Mouse (Mus musculus) heart, postnatal 14 days (tissue): ENCODE measurements around the gene Ilvbl. TPM values are rescaled to one million over a fixed set of nuclear protein-coding genes. Genes with fewer than 3 reads are reported as not detected.
"Not testable (repeated sequence)": the region's sequence is repeated elsewhere in the genome, so short reads cannot be mapped to it uniquely, and the experiment has no call there.

ENCODE experiments used
- DNase-seq, 2 experiments: peaks; one replicate each; pipeline ENCODE4 v3.0.0; 2021 to 2022
- intact Hi-C: fragments of 180-260 bp; cut with DNase I; formaldehyde crosslinking; loops from one replicate; pipeline ENCODE4 v1.15.1; 2025
- microRNA-seq, 2 experiments: library from miRNA; unstranded; fragments of <30 nt; microRNA quantifications; one replicate each; pipeline ENCODE4 v1.2.0; 2021 to 2022
- total RNA-seq, 2 experiments: library from RNA; stranded (reverse); gene quantifications; 2 replicates each; pipeline ENCODE4 v1.2.3; 2021

Ilvbl gene
- total RNA-seq, 2 experiments from 2014 or later: 44.4 to 45.9 TPM

- intact Hi-C loops: no loop called here
- DNase-seq: no peak
These were observed 15.1 kb downstream of the Ilvbl start for GRCm38 (mm10) chr10:78589291-78589690.

DNA sequence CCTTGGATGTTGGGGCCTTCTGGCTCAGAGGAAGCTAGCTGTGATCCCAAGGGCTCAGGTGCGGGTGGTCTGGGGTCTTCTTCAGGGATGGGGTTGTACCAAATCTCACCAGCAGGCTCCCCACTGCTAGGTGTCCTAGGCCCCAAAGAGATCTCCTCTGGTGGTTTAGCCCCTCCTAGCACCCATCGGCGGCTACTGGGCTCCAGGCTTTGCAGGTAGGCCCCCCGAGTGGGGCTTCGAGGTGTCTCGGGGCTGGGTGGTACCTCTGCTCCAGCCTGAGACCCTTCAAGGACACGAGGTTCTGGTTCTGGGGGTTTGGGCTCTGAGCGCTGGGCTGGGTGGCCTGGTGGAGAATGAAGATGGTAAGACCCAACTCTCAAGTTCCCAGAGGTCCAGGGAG lies 15.8 kb downstream of the Ilvbl start:
- intact Hi-C loops: no loop called here
- DNase-seq: no peak

- DNase-seq: peak; percentile 22 to 42
- intact Hi-C loops: loop anchor here (1.0 kb wide), 1 partner anchor 15 kb away; no protein-coding TSS in a partner anchor
These were observed 16.6 kb downstream of the Ilvbl start for GRCm38 (mm10) chr10:78590744-78591143.

GRCm38 (mm10) chr10:78591406-78592328 lies 17.5 kb downstream of the Ilvbl start, which contains the start of gene Syde1:
Gene Syde1 (minus strand): TSS chr10:78591964.
- intact Hi-C loops: loop anchor here (1.0 kb wide), 1 partner anchor 16 kb away; no protein-coding TSS in a partner anchor
- DNase-seq: peak; percentile 72 to 74

GRCm38 (mm10) chr10:78592856-78593379 lies 18.8 kb downstream of the Ilvbl start:
- DNase-seq: no peak
- intact Hi-C loops: no loop called here

- DNase-seq: no peak
- intact Hi-C loops: no loop called here
These were observed 19.6 kb downstream of the Ilvbl start for GRCm38 (mm10) chr10:78593736-78594135.

DNA sequence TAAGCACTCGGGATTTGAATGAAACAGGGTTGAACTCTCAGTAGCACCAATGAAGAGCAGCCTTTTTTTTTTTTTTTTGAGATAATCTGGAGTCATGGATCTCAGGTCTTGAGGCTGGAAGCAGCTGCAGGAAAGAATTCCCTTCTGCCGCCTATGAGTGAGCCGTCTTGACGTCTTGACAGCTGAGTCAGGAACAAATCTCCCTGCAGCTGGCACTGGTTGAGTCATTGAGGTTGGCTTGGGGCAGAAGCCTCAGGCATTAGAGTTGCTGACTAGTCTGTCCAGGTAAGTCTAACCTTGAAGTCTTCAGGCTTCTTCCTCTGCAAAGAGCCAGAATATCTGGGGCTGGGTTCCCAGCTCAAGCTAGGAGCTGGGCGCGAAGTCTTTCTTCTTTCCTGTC lies 20.0 kb downstream of the Ilvbl start:
- DNase-seq: no peak
- intact Hi-C loops: no loop called here

- DNase-seq: no peak
- intact Hi-C loops: no loop called here
These were observed 20.4 kb downstream of the Ilvbl start for GRCm38 (mm10) chr10:78594566-78594965.

GRCm38 (mm10) chr10:78599865-78600264 lies 25.7 kb downstream of the Ilvbl start:
- intact Hi-C loops: loop anchor here (5.0 kb wide), 1 partner anchor 158 kb away; no protein-coding TSS in a partner anchor
- no peak for DNase-seq

DNA sequence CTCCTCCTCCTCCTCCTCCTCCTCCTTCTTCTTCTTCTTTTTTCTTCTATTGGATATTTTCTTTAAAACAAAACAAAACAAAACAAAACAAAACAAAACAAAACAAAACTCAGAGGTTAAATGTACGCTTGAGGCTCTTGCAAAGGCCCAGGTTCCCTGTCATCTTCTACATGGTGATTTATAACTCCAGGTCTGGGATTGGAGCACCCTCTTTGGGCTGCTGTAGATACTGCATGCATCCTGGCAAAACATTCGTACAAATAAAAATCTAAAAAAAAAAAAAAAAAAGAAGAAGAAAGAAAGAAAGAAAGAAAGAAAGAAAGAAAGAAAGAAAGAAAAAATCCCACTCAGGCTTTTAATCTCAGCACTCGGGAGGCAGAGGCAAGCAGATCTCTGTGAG lies 30.9 kb downstream of the Ilvbl start:
- intact Hi-C loops: loop anchor here (1.0 kb wide), 1 partner anchor 63 kb away; no protein-coding TSS in a partner anchor
- DNase-seq: peak; percentile 37 to 66

- no peak for DNase-seq
- intact Hi-C loops: no loop called here
These were observed 33.5 kb downstream of the Ilvbl start for GRCm38 (mm10) chr10:78607602-78608001.

DNA sequence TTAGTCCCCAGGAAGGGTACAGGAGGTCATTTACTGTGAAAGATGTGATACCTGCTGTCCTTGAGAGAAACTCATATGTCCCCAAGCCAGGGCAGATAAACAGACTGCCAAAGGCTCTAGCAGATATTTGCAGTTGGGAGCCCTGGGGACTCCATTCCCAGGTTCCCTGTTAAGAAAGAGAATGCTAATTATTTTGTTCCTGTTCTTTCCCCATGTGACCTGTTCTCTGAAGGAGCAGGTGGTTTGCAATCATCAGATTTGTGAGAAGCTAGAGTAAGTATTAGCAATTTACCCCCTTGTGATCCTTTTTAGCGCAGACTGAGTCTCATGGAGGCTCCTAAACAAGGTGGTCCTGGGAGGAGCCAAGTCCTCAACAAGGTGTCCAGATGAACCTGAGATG lies 43.8 kb downstream of the Ilvbl start, which contains the start of gene Olfr1357:
Olfr1357 (minus strand) TSS at position 101 of the 400 bp plus-strand sequence.
- intact Hi-C loops: no loop called here
- DNase-seq: no peak

- intact Hi-C loops: not testable (repeated sequence)
These were observed 49.0 kb downstream of the Ilvbl start for GRCm38 (mm10) chr10:78623143-78623542.

GRCm38 (mm10) chr10:78630194-78630593 lies 56.0 kb downstream of the Ilvbl start:
- intact Hi-C loops: no loop called here
- DNase-seq: no peak

More at GRCm38 (mm10) chr10:78623143-78623542, 49.0 kb downstream of the Ilvbl start:
- not testable (repeated sequence) for DNase-seq

- no peak for DNase-seq
- intact Hi-C loops: no loop called here
These were observed 58.2 kb downstream of the Ilvbl start for GRCm38 (mm10) chr10:78632311-78632710.

Small RNAs within 50 kb of the gene (microRNA-seq; reads per million reads assigned to microRNA genes)
- 0 reads per million in 2 experiments for gene Gm27541

Other genes with a start within 250 kb of the Ilvbl start
- gene Agpat3, start 221.9 kb upstream of the Ilvbl start, total RNA-seq: 100 to 1,000 TPM; 246 to 265 TPM
- gene Rrp1, start 161.3 kb upstream of the Ilvbl start, total RNA-seq: 100 to 1,000 TPM in 1 of 2 experiments, 10 to 100 TPM in 1; 100.0 to 104 TPM
- gene Cstb, start 148.7 kb upstream of the Ilvbl start, total RNA-seq: 10 to 100 TPM; 31.2 to 36.3 TPM
- gene Pdxk, start 109.4 kb upstream of the Ilvbl start, total RNA-seq: 10 to 100 TPM; 10.2 to 11.1 TPM
- gene Olfr1358, start 56.9 kb upstream of the Ilvbl start, total RNA-seq: not detected
- gene Syde1, start 17.6 kb downstream of the Ilvbl start, total RNA-seq: 10 to 100 TPM; 15.0 to 15.1 TPM
- gene Olfr1357, start 43.7 kb downstream of the Ilvbl start, total RNA-seq: not detected
- not detected for gene Casp14, start 143.9 kb downstream of the Ilvbl start, total RNA-seq
- not detected for gene Ccdc105, start 178.7 kb downstream of the Ilvbl start, total RNA-seq
- gene Slc1a6, start 206.2 kb downstream of the Ilvbl start, total RNA-seq: under 1 TPM in 1 of 2 experiments, not detected in 1; 0.10 TPM